Mouse (Mus musculus): ENCODE measurements around the gene Cyb5b.

- TF ChIP-seq POLR2A (IDR thresholded peaks at IDR 0.05; ENCODE audit: low read depth, low read length) (no peak), CTCF (IDR thresholded peaks at IDR 0.05; ENCODE audit: extremely low read depth, insufficient read depth, insufficient read length, insufficient replicate concordance) (no peak)
These were observed 39.7 kb upstream of the Cyb5b start for GRCm38 (mm10) chr8:107110629-107111330.
